Mouse (Mus musculus): Measurements from ENCODE around the gene Lipk. TPM values are rescaled to one million over a fixed set of nuclear protein-coding genes. Genes with fewer than 3 reads are reported as not detected.

Gene Lipk
- polyA plus RNA-seq (2011; ENCODE audit: insufficient read depth, insufficient read length, low replicate concordance, missing spikeins): not detected in 2 replicates

DNA sequence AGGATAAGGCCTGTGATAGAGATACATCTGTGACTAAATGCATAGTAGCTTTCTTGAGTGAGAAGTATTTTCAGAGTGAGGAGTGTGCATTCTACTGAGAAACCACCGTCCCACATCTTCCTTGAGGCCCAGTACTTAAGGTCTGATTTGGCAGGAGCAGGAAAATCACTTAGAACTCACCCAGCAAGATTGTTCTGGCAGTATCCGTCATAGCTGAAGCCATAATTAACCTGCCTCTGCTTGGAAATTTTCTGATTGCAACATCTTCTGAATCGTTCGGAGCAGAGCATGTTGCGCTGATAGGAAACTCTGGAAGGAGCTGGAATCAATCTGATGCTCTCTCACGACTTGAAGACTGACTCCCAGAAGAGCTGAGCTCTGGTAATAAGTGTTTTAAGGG, at the start of gene Lipk:
TSS of gene Lipk (plus strand) at position 289 of the 400 bp plus-strand sequence.
- WGBS: 79% methylated on average over 6 of the region's 6 CpGs
- TF ChIP-seq CTCF (IDR thresholded peaks at IDR 0.05; ENCODE audit: control insufficient read depth, insufficient read depth, low read length) (no peak), POLR2A (IDR thresholded peaks at IDR 0.05; ENCODE audit: borderline replicate concordance, control insufficient read depth, low read depth, low read length) (no peak)

DNA sequence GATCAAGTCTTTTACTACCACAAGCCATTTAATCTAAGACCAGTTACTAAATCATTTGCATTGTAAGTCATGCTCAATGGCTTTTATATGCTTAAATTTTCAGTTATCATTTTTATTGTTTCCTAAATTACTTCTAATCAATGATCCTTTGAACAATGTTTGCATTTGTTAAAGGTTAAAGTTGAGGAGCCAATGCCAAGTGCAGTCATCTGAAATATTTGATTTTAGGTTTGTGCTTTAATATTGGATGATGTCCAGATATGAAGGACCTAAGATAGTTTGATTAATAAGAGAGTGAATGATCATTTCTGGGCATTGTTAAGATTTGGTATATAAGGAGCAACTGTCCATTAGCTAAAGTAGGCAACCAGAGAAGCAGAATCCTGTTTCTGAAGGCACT, 47.2 kb upstream of the Lipk start, which contains the start of gene Lipf:
TSS of gene Lipf (plus strand) at position 301 of the 400 bp plus-strand sequence.
- TF ChIP-seq CTCF (IDR thresholded peaks at IDR 0.05; ENCODE audit: control insufficient read depth, insufficient read depth, low read length) (no peak), POLR2A (IDR thresholded peaks at IDR 0.05; ENCODE audit: borderline replicate concordance, control insufficient read depth, low read depth, low read length) (no peak)
- no peak within 1 kb of the TSS for H3K4me3 ChIP-seq (replicated peaks; ENCODE audit: control insufficient read depth, low read depth, low read length)
- H3K27ac ChIP-seq (ENCODE audit: control insufficient read depth, insufficient read depth, low read depth, low read length, poor library complexity): no peak within 1 kb of the TSS
- H3K4me1 ChIP-seq (ENCODE audit: control insufficient read depth, insufficient read depth, low read length): no peaks in the 10 kb centered on the region

More for the DNA sequence above, at the start of gene Lipk:
- H3K4me3 ChIP-seq (replicated peaks; ENCODE audit: control insufficient read depth, low read depth, low read length): no peak within 1 kb of the TSS
- no peak within 1 kb of the TSS for H3K27ac ChIP-seq (ENCODE audit: control insufficient read depth, insufficient read depth, low read depth, low read length, poor library complexity)
- no peaks in the 10 kb centered on the region for H3K4me1 ChIP-seq (ENCODE audit: control insufficient read depth, insufficient read depth, low read length)

DNA sequence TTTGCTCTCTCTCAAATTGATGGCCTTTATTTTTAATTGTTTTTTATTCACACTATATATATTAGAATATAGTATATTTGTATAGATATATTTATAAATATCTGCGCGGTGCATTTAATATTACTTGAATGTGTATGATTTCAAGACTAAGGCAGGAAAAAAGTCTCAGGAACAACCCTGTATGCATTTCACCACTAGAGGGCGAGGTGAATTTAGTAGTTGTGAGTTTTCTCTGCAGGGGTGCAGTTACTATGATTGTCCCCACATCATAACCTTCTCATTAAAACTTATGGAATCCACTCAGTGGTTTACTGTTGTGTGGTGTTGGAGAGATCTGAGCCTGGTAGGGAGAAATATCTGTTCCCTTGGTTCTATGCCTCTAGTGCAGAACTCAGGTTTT, 29.1 kb upstream of the Lipk start:
- WGBS: 28% methylated on average over 3 of the region's 3 CpGs
- no peak for TF ChIP-seq CTCF (IDR thresholded peaks at IDR 0.05; ENCODE audit: control insufficient read depth, insufficient read depth, low read length)
- TF ChIP-seq POLR2A (IDR thresholded peaks at IDR 0.05; ENCODE audit: borderline replicate concordance, control insufficient read depth, low read depth, low read length): no peak

DNA sequence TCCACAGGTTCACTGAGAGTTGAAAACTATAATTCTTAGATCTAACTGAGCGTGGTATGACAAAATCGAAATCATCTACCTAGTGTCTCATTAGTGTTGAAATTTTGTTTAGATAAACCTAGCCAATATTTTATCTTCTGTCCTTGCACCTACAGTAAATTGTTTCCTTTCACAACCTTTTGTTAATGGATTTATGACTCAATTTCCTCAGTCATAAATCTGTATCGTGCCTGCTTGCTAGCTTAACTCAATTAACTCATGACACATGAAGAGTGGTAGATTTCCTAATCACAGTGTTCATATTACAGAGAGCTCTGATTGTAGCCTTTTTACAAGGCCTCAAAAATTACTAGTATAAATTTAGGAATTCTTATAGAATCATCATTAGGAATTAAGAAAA, 25.0 kb upstream of the Lipk start:
- H3K27ac ChIP-seq (ENCODE audit: control insufficient read depth, insufficient read depth, low read depth, low read length, poor library complexity): no peak overlapping the region
- H3K4me3 ChIP-seq (replicated peaks; ENCODE audit: control insufficient read depth, low read depth, low read length): no peak overlapping the region
- no peaks in the 10 kb centered on the region for H3K4me1 ChIP-seq (ENCODE audit: control insufficient read depth, insufficient read depth, low read length)
- 56% methylated on average over 3 of the region's 3 CpGs for WGBS
- TF ChIP-seq CTCF (IDR thresholded peaks at IDR 0.05; ENCODE audit: control insufficient read depth, insufficient read depth, low read length) (no peak), POLR2A (IDR thresholded peaks at IDR 0.05; ENCODE audit: borderline replicate concordance, control insufficient read depth, low read depth, low read length) (no peak)

More for the DNA sequence above, 29.1 kb upstream of the Lipk start:
- H3K4me3 ChIP-seq (replicated peaks; ENCODE audit: control insufficient read depth, low read depth, low read length): no peak overlapping the region
- no peak overlapping the region for H3K27ac ChIP-seq (ENCODE audit: control insufficient read depth, insufficient read depth, low read depth, low read length, poor library complexity)
- H3K4me1 ChIP-seq (ENCODE audit: control insufficient read depth, insufficient read depth, low read length): no peaks in the 10 kb centered on the region

DNA sequence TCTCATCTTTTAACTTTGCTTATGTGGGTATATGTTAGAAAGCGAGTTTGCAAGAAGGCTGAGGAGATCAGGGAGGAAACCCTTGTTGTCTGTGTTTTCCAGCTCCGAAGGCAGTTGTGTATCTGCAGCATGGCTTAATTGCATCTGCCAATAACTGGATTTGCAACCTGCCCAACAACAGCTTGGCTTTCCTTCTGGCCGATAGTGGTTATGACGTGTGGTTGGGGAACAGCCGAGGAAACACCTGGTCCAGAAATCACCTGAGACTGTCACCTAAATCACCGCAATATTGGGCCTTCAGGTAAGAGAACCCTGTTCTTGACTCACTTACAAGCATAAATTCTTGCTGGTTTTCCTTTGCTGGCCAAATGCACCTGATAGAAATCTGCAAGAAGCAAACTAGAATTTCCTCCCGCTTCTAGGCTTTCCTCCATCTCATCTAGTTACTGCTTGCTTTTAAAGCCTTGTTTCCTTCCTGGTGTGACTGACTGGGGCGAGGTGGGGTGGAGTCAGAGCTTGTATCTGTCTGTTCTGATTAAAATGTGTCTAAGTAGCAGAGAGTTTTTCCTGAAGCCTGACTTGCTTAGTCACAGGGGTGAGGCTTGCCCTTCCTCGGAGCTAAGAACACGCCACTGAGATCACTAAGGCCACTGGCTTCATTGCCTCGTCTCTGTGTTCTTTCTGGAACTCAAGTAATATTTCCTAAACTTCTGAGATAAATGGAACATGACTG, 13.5 kb downstream of the Lipk start:
- WGBS: 22% methylated on average over 11 of the region's 11 CpGs
- Histone ChIP-seq H3K27ac (ENCODE audit: control insufficient read depth, insufficient read depth, low read depth, low read length, poor library complexity) (no peak overlapping the region), H3K4me1 (ENCODE audit: control insufficient read depth, insufficient read depth, low read length) (no peaks in the 10 kb centered on the region), H3K4me3 (replicated peaks; ENCODE audit: control insufficient read depth, low read depth, low read length) (no peak overlapping the region)
- no peak for TF ChIP-seq CTCF (IDR thresholded peaks at IDR 0.05; ENCODE audit: control insufficient read depth, insufficient read depth, low read length)
- no peak for TF ChIP-seq POLR2A (IDR thresholded peaks at IDR 0.05; ENCODE audit: borderline replicate concordance, control insufficient read depth, low read depth, low read length)

DNA sequence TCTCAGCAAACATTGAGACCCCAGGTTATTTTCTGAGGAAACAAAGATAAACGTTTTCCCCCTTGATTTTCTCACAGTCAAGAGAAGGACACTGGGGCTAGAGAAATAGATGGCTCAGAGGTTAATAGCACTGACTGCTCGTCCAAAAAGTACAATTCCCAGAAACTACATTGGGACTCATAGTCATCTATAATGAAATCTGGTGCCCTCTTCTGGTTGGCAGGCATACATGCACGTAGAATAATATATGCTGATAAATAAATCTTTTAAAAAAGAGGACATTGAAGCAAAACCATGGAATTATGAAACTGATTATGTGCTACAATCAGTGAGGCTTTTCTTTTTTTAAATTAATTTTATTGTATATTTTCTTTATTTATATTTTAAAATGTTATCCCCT, 14.7 kb downstream of the Lipk start:
- Histone ChIP-seq H3K27ac (ENCODE audit: control insufficient read depth, insufficient read depth, low read depth, low read length, poor library complexity) (no peak overlapping the region), H3K4me1 (ENCODE audit: control insufficient read depth, insufficient read depth, low read length) (no peaks in the 10 kb centered on the region), H3K4me3 (replicated peaks; ENCODE audit: control insufficient read depth, low read depth, low read length) (no peak overlapping the region)
- TF ChIP-seq CTCF (IDR thresholded peaks at IDR 0.05; ENCODE audit: control insufficient read depth, insufficient read depth, low read length): no peak
- TF ChIP-seq POLR2A (IDR thresholded peaks at IDR 0.05; ENCODE audit: borderline replicate concordance, control insufficient read depth, low read depth, low read length): no peak
- WGBS: 26% methylated on average over 3 of the region's 3 CpGs

DNA sequence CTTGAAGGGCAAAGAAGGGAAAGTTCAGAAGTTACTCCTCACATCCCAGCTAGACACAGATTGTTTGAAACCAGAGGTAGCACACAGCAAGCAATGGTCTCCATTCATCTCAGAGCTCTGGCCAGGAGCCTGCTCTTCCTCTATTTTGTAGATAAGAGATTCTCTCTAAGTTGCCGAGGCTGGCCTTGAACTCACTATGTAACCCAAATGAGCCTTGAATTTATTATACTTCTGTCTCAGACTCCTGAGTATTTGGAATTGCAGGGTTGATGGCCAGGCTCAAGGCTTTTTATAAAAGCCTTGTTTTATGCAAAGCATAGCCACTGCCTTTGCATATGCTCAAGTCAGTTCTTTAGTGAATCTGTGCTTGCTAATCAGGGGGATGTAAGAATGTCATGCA, 31.6 kb downstream of the Lipk start:
- Histone ChIP-seq H3K4me3 (replicated peaks; ENCODE audit: control insufficient read depth, low read depth, low read length) (no peak overlapping the region), H3K27ac (ENCODE audit: control insufficient read depth, insufficient read depth, low read depth, low read length, poor library complexity) (no peak overlapping the region), H3K4me1 (ENCODE audit: control insufficient read depth, insufficient read depth, low read length) (no peaks in the 10 kb centered on the region)
- 78% methylated on average over 1 of the region's 1 CpGs for WGBS
- TF ChIP-seq CTCF (IDR thresholded peaks at IDR 0.05; ENCODE audit: control insufficient read depth, insufficient read depth, low read length) (no peak), POLR2A (IDR thresholded peaks at IDR 0.05; ENCODE audit: borderline replicate concordance, control insufficient read depth, low read depth, low read length) (no peak)

DNA sequence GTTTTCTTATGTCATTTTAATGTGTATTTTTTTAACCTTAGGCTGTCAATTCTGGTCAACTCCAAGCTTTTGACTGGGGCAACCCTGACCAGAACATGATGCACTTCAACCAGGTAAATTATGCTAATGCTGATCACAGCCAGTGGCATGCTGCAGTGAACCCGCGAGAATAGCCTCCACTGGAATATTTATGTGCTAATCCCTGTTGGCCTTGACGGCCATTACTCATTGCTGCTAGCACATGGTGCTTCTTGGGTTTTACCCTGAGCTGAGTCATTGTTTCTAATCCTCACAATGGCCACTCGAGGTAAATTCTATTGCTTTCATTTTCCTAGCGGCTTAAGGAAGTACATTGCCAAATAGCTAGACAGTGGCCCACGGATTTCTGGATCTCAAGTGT, 34.9 kb downstream of the Lipk start:
- H3K27ac ChIP-seq (ENCODE audit: control insufficient read depth, insufficient read depth, low read depth, low read length, poor library complexity): no peak overlapping the region
- no peak for TF ChIP-seq CTCF (IDR thresholded peaks at IDR 0.05; ENCODE audit: control insufficient read depth, insufficient read depth, low read length)
- TF ChIP-seq POLR2A (IDR thresholded peaks at IDR 0.05; ENCODE audit: borderline replicate concordance, control insufficient read depth, low read depth, low read length): no peak
- WGBS: 43% methylated on average over 6 of the region's 6 CpGs
- no peak overlapping the region for H3K4me3 ChIP-seq (replicated peaks; ENCODE audit: control insufficient read depth, low read depth, low read length)
- H3K4me1 ChIP-seq (ENCODE audit: control insufficient read depth, insufficient read depth, low read length): no peaks in the 10 kb centered on the region

Measured in bone marrow, adult 2 months (tissue).